Mouse (Mus musculus): ENCODE results near the gene Adgrg2.

Adgrg2 gene

GRCm38 (mm10) chrX:160390464-160390956, at the start of gene Adgrg2:
Gene Adgrg2 (plus strand): TSS chrX:160390690.
- DNase-seq (ENCODE audit: low read depth) = no peak

GRCm38 (mm10) chrX:160350995-160351394, 39.5 kb upstream of the Adgrg2 start:
- no peak for DNase-seq (ENCODE audit: low read depth)

- no peak for DNase-seq (ENCODE audit: low read depth)
Measured at GRCm38 (mm10) chrX:160351967-160352677, 38.4 kb upstream of the Adgrg2 start.

GRCm38 (mm10) chrX:160384748-160385501, 5.6 kb upstream of the Adgrg2 start:
- DNase-seq (ENCODE audit: low read depth) = no peak

- no peak for DNase-seq (ENCODE audit: low read depth)
Measured at GRCm38 (mm10) chrX:160385502-160385772, 5.1 kb upstream of the Adgrg2 start.

GRCm38 (mm10) chrX:160412930-160413453, 22.5 kb downstream of the Adgrg2 start:
- no peak for DNase-seq (ENCODE audit: low read depth)

- no peak for DNase-seq (ENCODE audit: low read depth)
Measured at GRCm38 (mm10) chrX:160413881-160414395, 23.4 kb downstream of the Adgrg2 start.

- DNase-seq (ENCODE audit: low read depth) = no peak
Measured at GRCm38 (mm10) chrX:160418397-160418796, 27.9 kb downstream of the Adgrg2 start.

- no peak for DNase-seq (ENCODE audit: low read depth)
Measured at GRCm38 (mm10) chrX:160423737-160424136, 33.2 kb downstream of the Adgrg2 start.

GRCm38 (mm10) chrX:160426486-160426885, 36.0 kb downstream of the Adgrg2 start:
- DNase-seq (ENCODE audit: low read depth) = no peak

- DNase-seq (ENCODE audit: low read depth) = no peak
Measured at GRCm38 (mm10) chrX:160426930-160427329, 36.4 kb downstream of the Adgrg2 start.

GRCm38 (mm10) chrX:160432192-160432591, 41.7 kb downstream of the Adgrg2 start:
- DNase-seq (ENCODE audit: low read depth) = no peak

- DNase-seq (ENCODE audit: low read depth) = no peak
Measured at GRCm38 (mm10) chrX:160441272-160441671, 50.8 kb downstream of the Adgrg2 start.

GRCm38 (mm10) chrX:160448351-160448750, 57.9 kb downstream of the Adgrg2 start:
- no peak for DNase-seq (ENCODE audit: low read depth)

- peak; percentile 13 for DNase-seq (ENCODE audit: low read depth)
Measured at GRCm38 (mm10) chrX:160449363-160449762, 58.9 kb downstream of the Adgrg2 start.

- peak; percentile 17 for DNase-seq (ENCODE audit: low read depth)
Measured at GRCm38 (mm10) chrX:160455686-160456085, 65.2 kb downstream of the Adgrg2 start.

GRCm38 (mm10) chrX:160471257-160471786, 80.8 kb downstream of the Adgrg2 start:
- DNase-seq (ENCODE audit: low read depth) = no peak

- DNase-seq (ENCODE audit: low read depth) = no peak
Measured at GRCm38 (mm10) chrX:160489784-160490183, 99.3 kb downstream of the Adgrg2 start.

GRCm38 (mm10) chrX:160494333-160494732, 103.8 kb downstream of the Adgrg2 start:
- peak; percentile 60 for DNase-seq (ENCODE audit: low read depth)

GRCm38 (mm10) chrX:160494921-160495320, 104.4 kb downstream of the Adgrg2 start:
- DNase-seq (ENCODE audit: low read depth) = no peak

GRCm38 (mm10) chrX:160496473-160496872, 106.0 kb downstream of the Adgrg2 start:
- peak; percentile 74 for DNase-seq (ENCODE audit: low read depth)

GRCm38 (mm10) chrX:160501095-160501494, 110.6 kb downstream of the Adgrg2 start:
- no peak for DNase-seq (ENCODE audit: low read depth)

GRCm38 (mm10) chrX:160501687-160502047, 111.2 kb downstream of the Adgrg2 start:
- DNase-seq (ENCODE audit: low read depth) = no peak
